Mouse (Mus musculus) forebrain, embryonic 12.5 days (tissue): ENCODE data around the gene Rab40c. TPM values are rescaled to one million over a fixed set of nuclear protein-coding genes. Genes with fewer than 3 reads are reported as not detected.

ENCODE experiments used
- ATAC-seq: fragments of 200-750 bp; cut with Nextera tagmentation; 2 replicates; pipeline ENCODE4 v1.8.0; 2017; ENCODE audit warnings: moderate TSS enrichment; ENCODE audit not compliant: low FRiP score
- H3K27ac ChIP-seq: fragments of 300-500 bp; sonication (generic); 2 replicates; pipeline ENCODE4 v1.5.1; 2016; ENCODE audit warnings: mild to moderate bottlenecking
- H3K27me3 ChIP-seq: fragments of 300-500 bp; sonication (generic); 2 replicates; pipeline ENCODE4 v1.6.1; 2016; ENCODE audit warnings: mild to moderate bottlenecking
- H3K36me3 ChIP-seq: fragments of 300-500 bp; sonication (generic); replicated peaks from 2 replicates; pipeline ENCODE4 v1.6.1; 2016; ENCODE audit warnings: mild to moderate bottlenecking
- H3K4me1 ChIP-seq: fragments of 300-500 bp; sonication (generic); 2 replicates; pipeline ENCODE4 v1.6.1; 2016
- H3K4me2 ChIP-seq: fragments of 300-500 bp; sonication (generic); 2 replicates; pipeline ENCODE4 v1.6.1; 2016; ENCODE audit warnings: mild to moderate bottlenecking, moderate library complexity
- H3K4me3 ChIP-seq: fragments of 300-500 bp; sonication (generic); replicated peaks from 2 replicates; pipeline ENCODE4 v1.5.1; 2016; ENCODE audit warnings: mild to moderate bottlenecking
- H3K9ac ChIP-seq: fragments of 300-500 bp; sonication (generic); 2 replicates; pipeline ENCODE4 v1.6.1; 2016; ENCODE audit warnings: mild to moderate bottlenecking
- H3K9me3 ChIP-seq: fragments of 300-500 bp; sonication (generic); 2 replicates; pipeline ENCODE4 v1.6.1; 2016
- WGBS: fragments of 180-500 bp; shearing (Covaris S2); methylation state at CpG from one replicate; pipeline ENCODE4 v1.1.7; 2016; 5-methylcytosine and 5-hydroxymethylcytosine counted together
- polyA plus RNA-seq: library from polyadenylated mRNA; unstranded; fragments of >200 nt; fragmentation: Nextera tagmentation; extraction: Ambion mirVana; gene quantifications from 2 replicates; pipeline ENCODE4 v1.2.1, GENCODE M21; 2016

The Rab40c gene
- polyA plus RNA-seq, 1 experiment from 2014 or later = 36.5 TPM

GRCm38 (mm10) chr17:25883824-25884223, 35.7 kb downstream of the Rab40c start:
- H3K27ac ChIP-seq = no peak overlapping the region
- H3K9ac ChIP-seq = no peak overlapping the region
- peaks cover 49% of the 10 kb centered on the region for H3K36me3 ChIP-seq
- no peak overlapping the region for H3K4me3 ChIP-seq
- H3K4me2 ChIP-seq = no peak overlapping the region
- H3K27me3 ChIP-seq = no peaks in the 10 kb centered on the region
- H3K9me3 ChIP-seq = no peaks in the 10 kb centered on the region
- H3K4me1 ChIP-seq = peaks cover 28% of the 10 kb centered on the region
- ATAC-seq = no peak
- 89% methylated on average over 3 of the region's 3 CpGs for WGBS

GRCm38 (mm10) chr17:25883268-25883667, 36.3 kb downstream of the Rab40c start:
- WGBS = 88% methylated on average over 8 of the region's 8 CpGs
- Histone ChIP-seq H3K27ac (no peak overlapping the region), H3K27me3 (no peaks in the 10 kb centered on the region), H3K9me3 (no peaks in the 10 kb centered on the region), H3K4me1 (peaks cover 28% of the 10 kb centered on the region), H3K9ac (no peak overlapping the region), H3K36me3 (peaks cover 52% of the 10 kb centered on the region), H3K4me2 (no peak overlapping the region), H3K4me3 (no peak overlapping the region)
- ATAC-seq = no peak

GRCm38 (mm10) chr17:25882306-25882705, 37.2 kb downstream of the Rab40c start:
- WGBS = 40% methylated on average over 5 of the region's 5 CpGs
- Histone ChIP-seq H3K4me2 (no peak overlapping the region), H3K27me3 (no peaks in the 10 kb centered on the region), H3K4me1 (peaks cover 28% of the 10 kb centered on the region), H3K36me3 (peaks cover 52% of the 10 kb centered on the region), H3K27ac (no peak overlapping the region), H3K4me3 (no peak overlapping the region), H3K9me3 (no peaks in the 10 kb centered on the region), H3K9ac (no peak overlapping the region; the same call in 1 of the 2 replicates)
- ATAC-seq = no peak

GRCm38 (mm10) chr17:25881691-25882090, 37.8 kb downstream of the Rab40c start:
- no peaks in the 10 kb centered on the region for H3K27me3 ChIP-seq
- no peak overlapping the region for H3K4me3 ChIP-seq
- no peak for ATAC-seq
- H3K27ac ChIP-seq = peak overlapping the region; percentile 64
- peak overlapping the region; percentile 12 for H3K9ac ChIP-seq
- H3K4me1 ChIP-seq = peaks cover 33% of the 10 kb centered on the region
- no peak overlapping the region for H3K4me2 ChIP-seq
- WGBS = 29% methylated on average over 4 of the region's 4 CpGs
- H3K9me3 ChIP-seq = no peaks in the 10 kb centered on the region
- H3K36me3 ChIP-seq = peaks cover 52% of the 10 kb centered on the region

GRCm38 (mm10) chr17:25880913-25881641, 38.5 kb downstream of the Rab40c start:
- H3K4me2 ChIP-seq = no peak overlapping the region
- H3K27me3 ChIP-seq = no peaks in the 10 kb centered on the region
- H3K9ac ChIP-seq = peak overlapping the region; percentile 12; the same call in 1 of the 2 replicates
- ATAC-seq = no peak
- H3K27ac ChIP-seq = peak overlapping the region; percentile 64
- WGBS = 5% methylated on average over 5 of the region's 5 CpGs
- H3K4me1 ChIP-seq = peaks cover 39% of the 10 kb centered on the region
- H3K9me3 ChIP-seq = no peaks in the 10 kb centered on the region
- H3K36me3 ChIP-seq = peaks cover 52% of the 10 kb centered on the region
- no peak overlapping the region for H3K4me3 ChIP-seq

GRCm38 (mm10) chr17:25880196-25880910, 39.2 kb downstream of the Rab40c start, which contains the start of gene Wfikkn1:
Gene Wfikkn1, minus strand, starts transcription at chr17:25880858.
- WGBS = 30% methylated on average over 5 of the region's 5 CpGs
- Histone ChIP-seq H3K9ac (peak within 1 kb of the TSS; percentile 12), H3K4me3 (no peak within 1 kb of the TSS), H3K9me3 (no peaks in the 10 kb centered on the region), H3K36me3 (peaks cover 52% of the 10 kb centered on the region), H3K27me3 (no peaks in the 10 kb centered on the region), H3K4me1 (peaks cover 43% of the 10 kb centered on the region), H3K27ac (peak within 1 kb of the TSS; percentile 64), H3K4me2 (no peak within 1 kb of the TSS)
- ATAC-seq = no peak

- Histone ChIP-seq H3K4me1 (peaks cover 43% of the 10 kb centered on the region), H3K9me3 (no peaks in the 10 kb centered on the region), H3K27ac (no peak overlapping the region), H3K4me3 (no peak overlapping the region), H3K9ac (no peak overlapping the region), H3K36me3 (peaks cover 51% of the 10 kb centered on the region), H3K4me2 (no peak overlapping the region), H3K27me3 (no peaks in the 10 kb centered on the region)
- no peak for ATAC-seq
- 79% methylated on average over 8 of the region's 8 CpGs for WGBS
These were observed 39.8 kb downstream of the Rab40c start for GRCm38 (mm10) chr17:25879750-25880149.

- Histone ChIP-seq H3K9ac (no peak overlapping the region), H3K4me1 (peaks cover 46% of the 10 kb centered on the region), H3K27ac (no peak overlapping the region), H3K4me3 (no peak overlapping the region), H3K27me3 (no peaks in the 10 kb centered on the region), H3K9me3 (no peaks in the 10 kb centered on the region), H3K36me3 (peaks cover 46% of the 10 kb centered on the region), H3K4me2 (no peak overlapping the region)
- ATAC-seq = no peak
- 45% methylated on average over 4 of the region's 4 CpGs for WGBS
These were observed 40.3 kb downstream of the Rab40c start for GRCm38 (mm10) chr17:25879261-25879660.

- H3K9ac ChIP-seq = no peak overlapping the region
- ATAC-seq = no peak
- H3K4me2 ChIP-seq = no peak overlapping the region
- no peak overlapping the region for H3K4me3 ChIP-seq
- no peak overlapping the region for H3K27ac ChIP-seq
- H3K27me3 ChIP-seq = no peaks in the 10 kb centered on the region
- H3K4me1 ChIP-seq = peaks cover 51% of the 10 kb centered on the region
- H3K9me3 ChIP-seq = no peaks in the 10 kb centered on the region
- peaks cover 40% of the 10 kb centered on the region for H3K36me3 ChIP-seq
- WGBS = 87% methylated on average over 19 of the region's 19 CpGs
These were observed 40.8 kb downstream of the Rab40c start for GRCm38 (mm10) chr17:25878611-25879180.

GRCm38 (mm10) chr17:25877741-25878610, 41.6 kb downstream of the Rab40c start:
- H3K36me3 ChIP-seq = peaks cover 33% of the 10 kb centered on the region
- H3K9ac ChIP-seq = no peak overlapping the region
- no peaks in the 10 kb centered on the region for H3K9me3 ChIP-seq
- no peak overlapping the region for H3K27ac ChIP-seq
- WGBS = 95% methylated on average over 32 of the region's 32 CpGs
- H3K4me1 ChIP-seq = peaks cover 52% of the 10 kb centered on the region
- H3K4me3 ChIP-seq = no peak overlapping the region
- H3K27me3 ChIP-seq = no peaks in the 10 kb centered on the region
- no peak for ATAC-seq
- no peak overlapping the region for H3K4me2 ChIP-seq

GRCm38 (mm10) chr17:25877025-25877424, 42.5 kb downstream of the Rab40c start:
- ATAC-seq = no peak
- 95% methylated on average over 3 of the region's 3 CpGs for WGBS
- H3K27ac ChIP-seq = no peak overlapping the region
- H3K27me3 ChIP-seq = no peaks in the 10 kb centered on the region
- H3K4me2 ChIP-seq = peak overlapping the region; percentile 96; the same call in 1 of the 2 replicates
- H3K9me3 ChIP-seq = no peaks in the 10 kb centered on the region
- H3K36me3 ChIP-seq = peaks cover 23% of the 10 kb centered on the region
- H3K4me1 ChIP-seq = peaks cover 46% of the 10 kb centered on the region
- no peak overlapping the region for H3K4me3 ChIP-seq
- H3K9ac ChIP-seq = no peak overlapping the region
